Mouse (Mus musculus): ENCODE results near the gene Zfp646.
A peak's percentile ranks its signal among the peaks of the same experiment; 100 is the strongest.

Gene Zfp646

GRCm38 (mm10) chr7:127922451-127923275 is 46.6 kb downstream of the Zfp646 start:
- DNase-seq: no peak

DNA sequence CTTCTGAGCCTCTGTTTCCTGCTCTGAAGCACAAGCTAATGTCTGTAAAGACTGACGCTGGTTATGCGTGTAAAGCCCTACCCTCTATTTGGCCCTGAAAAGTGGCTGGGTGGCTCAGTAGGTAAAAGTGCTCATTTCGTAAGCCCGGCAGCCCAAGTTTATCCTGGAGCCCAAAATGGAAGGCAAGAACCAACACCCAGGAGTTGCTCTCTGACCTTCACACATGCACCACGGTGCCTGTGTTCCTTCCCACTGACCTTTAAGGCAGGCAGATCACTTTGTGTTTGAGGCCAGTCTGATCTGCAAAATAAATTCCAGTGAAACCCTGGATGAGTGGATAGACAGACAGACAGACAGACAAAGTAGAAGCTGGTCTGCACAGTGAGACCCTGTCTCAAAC is 47.7 kb downstream of the Zfp646 start:
- no peak for DNase-seq

GRCm38 (mm10) chr7:127925252-127925651 is 49.2 kb downstream of the Zfp646 start:
- no peak for DNase-seq

GRCm38 (mm10) chr7:127926066-127926465 is 50.0 kb downstream of the Zfp646 start:
- DNase-seq: no peak

GRCm38 (mm10) chr7:127926846-127927245 is 50.8 kb downstream of the Zfp646 start:
- DNase-seq: no peak

GRCm38 (mm10) chr7:127927726-127928125 is 51.7 kb downstream of the Zfp646 start:
- DNase-seq: peak; percentile 17

GRCm38 (mm10) chr7:127928596-127928995 is 52.6 kb downstream of the Zfp646 start:
- DNase-seq: peak; percentile 48

DNA sequence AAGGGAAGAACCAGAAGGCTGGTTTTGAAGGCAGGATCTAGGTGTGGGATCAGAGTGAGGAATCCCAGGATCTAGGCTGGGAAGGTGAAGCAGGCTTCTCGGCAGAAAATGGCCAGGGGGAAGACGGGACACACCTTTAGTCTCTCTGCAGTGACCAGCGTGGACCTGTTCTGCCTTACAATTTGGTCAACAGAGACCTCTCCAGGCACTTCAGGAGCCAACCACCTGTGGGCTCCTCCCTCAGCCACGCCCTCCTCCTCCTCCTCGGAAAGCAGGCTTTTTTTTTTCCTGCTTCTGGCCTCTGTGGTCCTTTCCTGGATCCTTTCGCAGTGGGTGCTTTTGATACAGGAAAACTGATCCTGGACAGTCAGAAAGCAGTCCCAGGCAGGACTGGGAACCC is 53.9 kb downstream of the Zfp646 start, which contains the start of gene Prss8:
Gene Prss8, minus strand, starts transcription at position 182 of the 400 bp plus-strand sequence.
- peak; percentile 12 for DNase-seq

DNA sequence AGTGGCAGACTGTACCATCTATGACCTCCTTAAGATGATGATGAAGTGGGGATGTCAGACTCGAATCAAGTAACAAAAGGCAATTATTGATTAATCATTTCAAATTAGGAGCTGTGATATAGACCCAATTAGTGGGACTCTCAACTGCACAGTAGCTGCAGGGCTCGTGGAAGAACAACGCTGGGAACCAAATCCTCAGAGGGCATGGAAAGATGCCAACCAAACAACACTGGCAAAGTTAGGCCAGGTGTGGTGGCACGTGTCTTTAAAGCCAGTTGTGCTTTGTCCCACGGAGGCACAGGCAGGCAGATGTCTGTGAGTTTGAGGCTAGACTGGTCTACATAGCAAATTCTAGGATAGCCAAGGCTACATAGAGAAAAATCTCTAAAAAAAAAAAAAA is 54.6 kb downstream of the Zfp646 start:
- DNase-seq: peak; percentile 4

DNA sequence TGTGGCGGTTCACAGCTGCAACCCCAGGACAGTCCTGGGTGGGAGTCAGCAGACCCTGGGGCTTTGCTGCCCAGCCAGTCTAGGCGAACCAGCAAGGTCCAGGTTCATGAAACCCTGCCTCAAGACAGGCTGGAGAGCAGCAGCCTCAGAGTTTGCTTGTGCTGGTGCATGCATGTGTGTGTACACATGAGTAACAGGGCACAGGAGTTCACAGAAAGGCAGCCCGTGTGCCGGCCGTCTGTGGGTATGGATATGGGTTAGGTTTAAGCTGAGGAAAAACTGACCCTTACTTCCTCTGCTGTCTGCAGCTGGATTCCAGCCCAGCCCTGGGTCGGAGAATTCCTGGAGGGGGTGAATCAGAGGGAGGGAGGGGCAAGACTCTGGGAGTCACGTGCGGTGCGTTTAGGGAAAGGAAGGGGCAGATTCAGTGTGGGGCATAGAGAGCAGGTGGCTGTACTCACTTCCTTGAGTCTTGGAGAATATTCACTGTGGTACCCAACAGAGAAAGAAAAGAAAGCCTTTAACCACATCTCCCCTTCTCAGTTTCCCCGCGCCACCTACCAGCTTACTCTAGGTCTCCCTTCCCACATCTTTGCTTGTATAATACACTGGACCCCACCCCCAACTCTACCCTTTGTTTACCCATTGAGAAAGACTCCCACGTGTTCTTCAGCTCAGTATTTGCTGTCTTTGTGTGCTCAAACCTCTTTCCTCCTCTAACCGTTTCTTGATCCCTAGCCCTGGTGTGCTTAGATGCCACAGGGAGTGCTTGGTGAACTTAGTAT is 55.5 kb downstream of the Zfp646 start:
- DNase-seq: no peak

DNA sequence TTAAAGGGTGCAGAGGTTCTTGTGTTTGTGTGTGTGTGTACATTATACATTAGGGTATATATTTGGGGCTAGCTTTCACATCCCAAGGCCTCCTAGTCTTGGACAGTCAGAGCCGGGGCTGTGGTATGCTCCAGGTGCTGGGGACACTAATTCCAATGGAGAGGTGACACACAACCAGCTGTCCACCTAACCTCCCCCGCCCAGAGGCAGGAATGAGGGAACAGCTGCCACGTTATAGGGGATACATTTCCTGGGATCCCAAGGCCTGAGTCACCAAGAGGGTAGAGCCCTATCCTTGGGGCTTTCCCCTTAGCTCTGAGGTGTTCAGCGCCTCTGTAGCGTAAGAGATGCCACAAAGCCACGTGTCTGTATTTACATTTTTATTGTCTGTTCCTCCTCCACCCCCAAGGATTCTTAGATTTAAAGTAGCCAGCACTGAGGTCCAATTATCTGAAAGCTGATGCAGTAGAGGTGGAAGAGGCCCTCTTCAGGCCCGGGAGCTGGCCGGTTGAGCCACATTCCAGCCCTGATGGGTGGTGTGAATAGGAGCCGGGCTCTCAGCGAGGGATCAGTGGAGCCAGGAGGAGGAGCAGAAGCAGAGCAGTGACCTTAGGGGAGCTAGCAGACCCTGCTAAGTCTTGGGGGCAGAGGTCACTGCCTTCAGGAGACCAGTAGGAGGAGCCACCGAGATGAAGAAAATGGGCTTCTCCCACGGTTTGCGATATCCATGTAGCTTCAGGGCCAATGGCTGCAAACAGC is 56.4 kb downstream of the Zfp646 start:
- no peak for DNase-seq

GRCm38 (mm10) chr7:127934075-127934474 is 58.1 kb downstream of the Zfp646 start:
- no peak for DNase-seq

GRCm38 (mm10) chr7:127935028-127935722 is 59.2 kb downstream of the Zfp646 start:
- peak; percentile 95 for DNase-seq

Measured in cerebellum, adult 11-12 months (tissue).